Mouse (Mus musculus): ENCODE measurements around the gene Gm9733. TPM values are rescaled to one million over a fixed set of nuclear protein-coding genes. Genes with fewer than 3 reads are reported as not detected.

The Gm9733 gene
- polyA plus RNA-seq (2012), result not detected in 2 replicates

DNA sequence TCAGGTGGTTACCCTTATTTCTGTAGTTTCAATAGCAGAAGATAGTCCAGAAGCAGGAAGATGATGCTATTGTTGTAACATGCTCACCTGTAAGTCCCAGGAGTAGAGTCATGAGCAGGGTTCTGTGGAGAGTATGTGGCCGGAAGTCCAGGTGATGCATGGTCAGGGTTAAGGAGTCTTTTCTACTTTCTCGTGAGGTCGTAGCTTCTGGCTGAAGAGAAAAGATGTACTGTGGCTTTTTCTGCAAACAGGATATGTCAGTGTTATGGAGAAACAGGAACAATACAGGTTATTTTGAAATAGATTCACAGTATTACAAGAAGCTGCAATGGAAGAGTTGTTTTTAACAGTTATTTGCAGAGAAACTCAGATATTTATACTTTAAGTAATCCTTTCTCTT, at the start of gene Gm9733:
Gm9733 (minus strand) TSS at position 240 of the 400 bp plus-strand sequence.
- no peak for TF ChIP-seq GATA1 (IDR thresholded peaks at IDR 0.05; ENCODE audit: low read length)

DNA sequence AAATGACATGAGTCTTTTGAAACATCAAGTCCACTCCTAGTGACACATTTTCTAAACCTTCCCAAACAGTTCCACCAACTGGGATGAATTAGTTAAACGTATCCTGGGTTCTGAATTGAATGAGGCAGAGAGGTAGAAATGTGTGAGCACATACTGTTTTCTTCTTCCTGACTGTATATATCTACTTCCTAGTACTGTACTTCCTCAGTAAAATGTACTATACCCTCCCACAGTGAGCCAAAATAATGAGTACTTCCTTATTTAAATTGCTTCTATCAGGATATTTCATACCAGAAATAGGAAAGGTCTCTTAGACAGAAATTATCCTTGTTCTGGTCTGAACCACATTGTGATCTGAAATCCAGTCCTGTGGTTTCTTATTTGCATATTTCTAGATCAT, 8.2 kb upstream of the Gm9733 start:
- TF ChIP-seq GATA1 (IDR thresholded peaks at IDR 0.05; ENCODE audit: low read length), result no peak

- no peak for TF ChIP-seq GATA1 (IDR thresholded peaks at IDR 0.05; ENCODE audit: low read length)
Observed at GRCm38 (mm10) chr3:15334182-15334581, 2.1 kb upstream of the Gm9733 start.

DNA sequence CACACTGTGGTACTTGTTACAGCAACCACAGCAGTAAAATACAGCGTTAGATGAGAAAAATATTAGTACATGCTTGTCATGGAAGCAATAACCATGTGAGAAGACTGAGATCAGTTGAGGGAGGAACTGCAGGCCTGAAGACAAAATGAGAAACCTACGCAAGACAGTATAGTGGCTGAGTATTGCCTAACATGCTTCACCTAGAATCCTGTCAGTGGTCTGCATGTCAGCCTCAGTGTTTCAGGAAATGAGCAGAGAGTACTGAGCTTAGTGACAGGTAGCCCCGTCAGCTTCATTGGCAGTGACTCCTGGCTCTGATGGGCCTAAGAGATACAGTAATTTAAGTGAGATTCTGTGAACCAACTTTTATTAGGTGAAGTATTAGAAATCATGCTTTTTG, 557 bp downstream of the Gm9733 start:
- no peak for TF ChIP-seq GATA1 (IDR thresholded peaks at IDR 0.05; ENCODE audit: low read length)

GRCm38 (mm10) chr3:15329549-15329948, 2.6 kb downstream of the Gm9733 start:
- TF ChIP-seq GATA1 (IDR thresholded peaks at IDR 0.05; ENCODE audit: low read length), result no peak

- TF ChIP-seq GATA1 (IDR thresholded peaks at IDR 0.05; ENCODE audit: low read length), result no peak
Observed at GRCm38 (mm10) chr3:15284424-15285328, 47.4 kb downstream of the Gm9733 start.

GRCm38 (mm10) chr3:15275899-15276526, 56.1 kb downstream of the Gm9733 start:
- no peak for TF ChIP-seq GATA1 (IDR thresholded peaks at IDR 0.05; ENCODE audit: low read length)

GRCm38 (mm10) chr3:15264450-15264849, 67.7 kb downstream of the Gm9733 start:
- TF ChIP-seq GATA1 (IDR thresholded peaks at IDR 0.05; ENCODE audit: low read length), result no peak

GRCm38 (mm10) chr3:15255726-15256125, 76.4 kb downstream of the Gm9733 start:
- TF ChIP-seq GATA1 (IDR thresholded peaks at IDR 0.05; ENCODE audit: low read length), result no peak

Other genes with a start within 250 kb of the Gm9733 start
- not detected in 2 replicates for gene Sirpb1a, start 94.2 kb upstream of the Gm9733 start, polyA plus RNA-seq (2012)
- not detected in 2 replicates for gene Sirpb1b, start 242.8 kb upstream of the Gm9733 start, polyA plus RNA-seq (2012)

Data from G1E-ER4 (cell line).